Mouse (Mus musculus): ENCODE results near the gene Prkg1. TPM values are rescaled to one million over a fixed set of nuclear protein-coding genes. Genes with fewer than 3 reads are reported as not detected.

Gene Prkg1
- polyA plus RNA-seq, 1 experiment = 7.3 TPM

DNA sequence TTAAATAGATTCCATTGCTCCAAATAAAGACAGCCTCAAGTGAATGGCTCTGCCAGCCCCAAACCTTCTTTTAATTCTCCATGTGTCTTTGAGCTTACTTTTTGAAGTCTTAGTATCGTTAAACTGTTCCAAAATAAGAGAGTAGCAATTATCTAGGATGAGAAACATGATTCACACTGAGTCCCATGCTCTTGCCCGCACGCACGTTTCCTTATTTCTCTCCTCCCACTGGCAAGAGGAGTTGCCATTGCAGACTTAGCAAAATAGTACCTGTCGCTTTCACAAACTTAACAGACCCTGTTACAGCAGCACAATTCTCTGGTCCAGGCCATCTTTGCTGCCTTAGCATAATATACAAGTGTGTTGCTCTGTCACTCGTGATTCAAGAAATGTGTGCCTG is 110.8 kb downstream of the Prkg1 start:
- no peaks in the 10 kb centered on the region for H3K27me3 ChIP-seq (ENCODE audit: control insufficient read depth, insufficient read depth, low read length)
- TF ChIP-seq POLR2A (IDR thresholded peaks at IDR 0.05; ENCODE audit: borderline replicate concordance, insufficient read depth, low read length) = no peak
- TF ChIP-seq CTCF (IDR thresholded peaks at IDR 0.05; ENCODE audit: borderline replicate concordance, insufficient read depth, low read depth, low read length) = no peak
- H3K4me1 ChIP-seq (ENCODE audit: control insufficient read depth, insufficient read depth, low read length) = no peaks in the 10 kb centered on the region
- no peak for DNase-seq
- no peak overlapping the region for H3K27ac ChIP-seq (ENCODE audit: insufficient read depth, low read length)
- no peak overlapping the region for H3K4me3 ChIP-seq (replicated peaks; ENCODE audit: insufficient read depth, low read depth, low read length)
- 88% methylated on average over 6 of the region's 6 CpGs for WGBS

DNA sequence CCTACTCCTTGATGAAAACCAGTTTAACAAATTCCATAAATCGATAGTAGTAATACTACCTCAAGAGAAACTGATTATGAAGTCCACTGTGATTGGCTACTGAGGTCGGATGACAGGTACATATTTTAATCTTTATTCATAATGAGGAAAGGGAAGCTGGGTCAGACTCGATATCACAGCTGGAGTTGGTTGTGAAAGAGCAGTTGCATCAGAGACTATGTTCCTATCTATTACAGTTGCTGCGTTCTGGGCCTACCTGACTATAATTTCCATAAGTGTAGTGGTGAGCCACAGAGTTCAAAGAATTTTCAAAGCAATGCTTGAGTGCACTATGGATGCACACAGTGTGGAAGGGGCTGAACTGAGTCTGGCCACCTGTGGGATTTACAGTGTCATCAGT is 114.4 kb downstream of the Prkg1 start:
- Histone ChIP-seq H3K27ac (ENCODE audit: insufficient read depth, low read length) (no peak overlapping the region), H3K4me3 (replicated peaks; ENCODE audit: insufficient read depth, low read depth, low read length) (no peak overlapping the region), H3K27me3 (ENCODE audit: control insufficient read depth, insufficient read depth, low read length) (no peaks in the 10 kb centered on the region), H3K4me1 (ENCODE audit: control insufficient read depth, insufficient read depth, low read length) (no peaks in the 10 kb centered on the region)
- 94% methylated on average over 4 of the region's 4 CpGs for WGBS
- no peak for DNase-seq
- TF ChIP-seq CTCF (IDR thresholded peaks at IDR 0.05; ENCODE audit: borderline replicate concordance, insufficient read depth, low read depth, low read length) (no peak), POLR2A (IDR thresholded peaks at IDR 0.05; ENCODE audit: borderline replicate concordance, insufficient read depth, low read length) (no peak)

DNA sequence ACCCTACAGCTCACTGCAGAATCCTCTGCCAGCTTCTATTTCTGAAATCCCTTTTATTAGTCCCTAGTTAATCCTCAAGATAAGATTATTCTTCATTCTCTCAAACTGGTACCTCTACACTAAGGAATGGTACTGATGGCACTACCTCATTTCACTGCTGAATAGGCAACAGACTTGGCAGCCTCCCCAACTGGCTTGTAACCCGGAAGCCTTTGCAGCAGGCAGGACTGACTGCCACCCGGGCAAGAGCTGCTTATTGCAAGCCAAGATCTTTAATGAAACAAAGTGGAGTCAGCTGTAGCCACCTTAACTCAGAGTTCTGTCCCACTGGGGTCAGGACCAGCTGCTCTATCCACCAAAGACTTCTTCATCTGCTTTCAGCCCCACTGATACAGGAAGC is 117.3 kb downstream of the Prkg1 start:
- Histone ChIP-seq H3K27me3 (ENCODE audit: control insufficient read depth, insufficient read depth, low read length) (no peaks in the 10 kb centered on the region), H3K4me3 (replicated peaks; ENCODE audit: insufficient read depth, low read depth, low read length) (no peak overlapping the region), H3K4me1 (ENCODE audit: control insufficient read depth, insufficient read depth, low read length) (no peaks in the 10 kb centered on the region), H3K27ac (ENCODE audit: insufficient read depth, low read length) (no peak overlapping the region)
- 6% methylated on average over 2 of the region's 2 CpGs for WGBS
- no peak for DNase-seq
- TF ChIP-seq CTCF (IDR thresholded peaks at IDR 0.05; ENCODE audit: borderline replicate concordance, insufficient read depth, low read depth, low read length) (no peak), POLR2A (IDR thresholded peaks at IDR 0.05; ENCODE audit: borderline replicate concordance, insufficient read depth, low read length) (no peak)

DNA sequence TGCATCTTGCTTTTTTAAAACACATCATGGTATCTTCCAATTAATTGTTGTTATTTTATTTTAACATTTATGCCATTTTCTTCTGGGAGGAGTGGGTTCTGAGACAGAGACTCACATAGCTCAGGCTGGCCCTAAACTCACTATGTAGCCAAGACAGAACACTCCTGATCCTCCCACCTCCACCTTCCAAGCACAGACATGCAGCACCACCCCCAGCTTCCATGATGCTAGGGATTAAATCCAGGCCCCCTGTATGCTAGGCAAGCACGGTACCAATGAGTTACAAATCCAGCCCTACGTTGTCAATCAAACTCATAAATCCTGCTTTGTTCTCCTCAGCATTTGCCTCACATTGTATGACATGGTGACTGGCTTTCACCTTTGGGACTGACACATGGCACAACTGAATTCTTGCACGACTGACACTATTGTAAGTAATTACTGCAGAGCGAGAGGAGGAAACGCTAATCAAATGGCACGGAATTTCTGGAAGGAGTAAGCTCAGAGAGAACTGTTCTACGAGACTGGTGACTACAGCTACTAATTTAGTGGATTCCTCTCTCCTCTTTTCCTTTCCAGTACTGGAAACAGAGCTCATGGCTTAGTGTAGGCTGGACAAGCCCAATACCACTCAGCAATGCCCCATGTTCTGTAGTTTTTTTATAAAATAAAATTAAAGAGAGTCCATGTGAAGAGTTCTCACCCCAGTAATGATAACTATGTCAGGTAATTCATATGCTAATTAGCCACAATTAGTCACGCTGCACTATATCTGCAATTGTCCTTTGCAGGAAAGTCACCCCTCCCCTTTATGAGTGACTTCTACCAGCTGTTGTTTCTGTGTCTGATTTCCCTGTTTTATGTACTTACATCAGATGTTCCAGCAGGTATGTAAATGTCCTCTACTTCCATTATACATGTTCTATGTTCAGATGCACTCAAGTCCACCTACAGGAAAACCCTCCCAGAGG is 133.6 kb downstream of the Prkg1 start:
- TF ChIP-seq POLR2A (IDR thresholded peaks at IDR 0.05; ENCODE audit: borderline replicate concordance, insufficient read depth, low read length) = no peak
- no peak for TF ChIP-seq CTCF (IDR thresholded peaks at IDR 0.05; ENCODE audit: borderline replicate concordance, insufficient read depth, low read depth, low read length)
- H3K4me3 ChIP-seq (replicated peaks; ENCODE audit: insufficient read depth, low read depth, low read length) = no peak overlapping the region
- H3K27ac ChIP-seq (ENCODE audit: insufficient read depth, low read length) = no peak overlapping the region
- no peak for DNase-seq
- H3K4me1 ChIP-seq (ENCODE audit: control insufficient read depth, insufficient read depth, low read length) = no peaks in the 10 kb centered on the region
- H3K27me3 ChIP-seq (ENCODE audit: control insufficient read depth, insufficient read depth, low read length) = no peaks in the 10 kb centered on the region
- 36% methylated on average over 8 of the region's 8 CpGs for WGBS

DNA sequence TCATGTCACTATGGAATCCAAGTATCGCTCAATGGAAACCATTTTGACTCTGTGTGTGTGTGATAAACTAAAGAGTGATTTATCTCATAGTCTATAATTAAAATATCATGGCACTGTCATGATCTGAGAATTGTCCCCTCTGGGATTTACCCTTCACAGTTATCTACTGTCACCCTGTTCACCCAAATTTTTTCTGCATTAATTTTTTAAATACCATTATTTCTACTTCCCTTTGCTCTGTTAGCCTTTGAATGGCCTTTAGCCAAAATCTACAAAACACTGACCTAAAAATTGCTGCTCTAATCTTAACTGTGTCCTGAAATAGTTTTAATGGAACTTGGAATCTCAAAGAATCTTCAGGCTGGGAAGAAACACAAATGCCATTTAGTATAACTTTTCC is 143.1 kb downstream of the Prkg1 start:
- DNase-seq = no peak
- Histone ChIP-seq H3K4me3 (replicated peaks; ENCODE audit: insufficient read depth, low read depth, low read length) (no peak overlapping the region), H3K4me1 (ENCODE audit: control insufficient read depth, insufficient read depth, low read length) (no peaks in the 10 kb centered on the region), H3K27me3 (ENCODE audit: control insufficient read depth, insufficient read depth, low read length) (no peaks in the 10 kb centered on the region), H3K27ac (ENCODE audit: insufficient read depth, low read length) (no peak overlapping the region)
- TF ChIP-seq CTCF (IDR thresholded peaks at IDR 0.05; ENCODE audit: borderline replicate concordance, insufficient read depth, low read depth, low read length) = no peak
- TF ChIP-seq POLR2A (IDR thresholded peaks at IDR 0.05; ENCODE audit: borderline replicate concordance, insufficient read depth, low read length) = no peak
- 93% methylated on average over 1 of the region's 1 CpGs for WGBS

DNA sequence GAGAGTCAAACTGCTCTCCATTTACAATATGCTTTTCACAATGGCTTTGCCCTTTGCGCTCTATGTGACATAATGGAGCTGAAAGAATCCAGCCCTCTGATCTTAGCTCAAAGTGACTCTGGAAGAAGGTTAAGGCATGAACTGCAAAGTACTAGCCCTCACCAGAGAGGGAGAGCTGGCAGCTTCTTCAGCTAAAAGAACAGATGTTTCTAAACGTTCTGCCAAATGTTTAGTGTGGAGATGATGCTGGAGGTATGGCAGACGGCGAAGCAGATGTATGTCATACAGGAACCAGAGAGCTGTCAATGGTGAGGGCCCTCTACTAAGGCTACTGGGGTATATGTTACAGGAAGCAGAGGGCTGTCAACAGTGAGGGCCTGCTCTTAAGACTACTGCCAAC is 148.0 kb downstream of the Prkg1 start:
- TF ChIP-seq CTCF (IDR thresholded peaks at IDR 0.05; ENCODE audit: borderline replicate concordance, insufficient read depth, low read depth, low read length) (no peak), POLR2A (IDR thresholded peaks at IDR 0.05; ENCODE audit: borderline replicate concordance, insufficient read depth, low read length) (no peak)
- 37% methylated on average over 4 of the region's 4 CpGs for WGBS

DNA sequence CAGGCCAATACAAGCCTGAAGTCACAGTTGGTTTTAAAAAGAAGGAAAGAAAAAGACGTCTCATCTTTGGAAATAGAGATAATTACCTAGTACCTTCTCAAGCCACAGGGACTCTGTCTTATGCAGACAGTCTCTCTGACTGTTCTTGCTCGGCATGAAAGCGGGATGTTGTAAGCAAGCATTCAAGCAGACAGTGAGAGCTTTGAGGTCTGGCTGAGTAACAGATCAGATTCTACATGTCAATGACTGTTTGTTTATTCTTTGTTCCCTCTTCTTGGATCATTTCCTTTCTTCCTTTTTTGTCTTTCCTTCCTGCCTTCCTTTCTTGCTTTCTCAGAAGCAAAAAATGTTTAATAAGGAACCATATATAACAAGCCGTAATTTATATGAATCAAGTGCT is 148.7 kb downstream of the Prkg1 start:
- no peak for TF ChIP-seq POLR2A (IDR thresholded peaks at IDR 0.05; ENCODE audit: borderline replicate concordance, insufficient read depth, low read length)
- Histone ChIP-seq H3K4me1 (ENCODE audit: control insufficient read depth, insufficient read depth, low read length) (no peaks in the 10 kb centered on the region), H3K4me3 (replicated peaks; ENCODE audit: insufficient read depth, low read depth, low read length) (no peak overlapping the region), H3K27ac (ENCODE audit: insufficient read depth, low read length) (no peak overlapping the region), H3K27me3 (ENCODE audit: control insufficient read depth, insufficient read depth, low read length) (no peaks in the 10 kb centered on the region)
- DNase-seq = no peak
- WGBS = 54% methylated on average over 4 of the region's 4 CpGs

More for the DNA sequence above, 148.0 kb downstream of the Prkg1 start:
- Histone ChIP-seq H3K27ac (ENCODE audit: insufficient read depth, low read length) (no peak overlapping the region), H3K27me3 (ENCODE audit: control insufficient read depth, insufficient read depth, low read length) (no peaks in the 10 kb centered on the region), H3K4me1 (ENCODE audit: control insufficient read depth, insufficient read depth, low read length) (no peaks in the 10 kb centered on the region), H3K4me3 (replicated peaks; ENCODE audit: insufficient read depth, low read depth, low read length) (no peak overlapping the region)
- no peak for DNase-seq

DNA sequence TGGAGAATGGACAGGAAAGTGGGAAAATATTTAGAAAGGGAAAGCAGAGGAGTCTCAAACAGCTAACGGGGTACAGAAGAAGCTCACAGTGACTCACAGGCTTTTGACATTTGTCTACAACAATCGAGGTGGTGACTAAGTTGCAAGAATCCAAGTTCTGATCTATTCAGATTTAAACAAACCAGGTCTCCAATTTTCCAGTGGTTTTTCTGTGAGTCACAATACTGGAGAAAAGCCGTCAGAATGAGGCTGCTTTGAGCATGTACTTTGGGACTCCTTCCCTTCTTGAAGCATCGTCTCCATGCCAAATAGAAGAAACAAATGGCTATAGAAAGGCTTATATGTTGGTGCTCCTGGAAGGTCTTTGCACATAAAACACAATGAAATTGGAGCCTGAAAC is 151.7 kb downstream of the Prkg1 start:
- no peaks in the 10 kb centered on the region for H3K27me3 ChIP-seq (ENCODE audit: control insufficient read depth, insufficient read depth, low read length)
- H3K4me3 ChIP-seq (replicated peaks; ENCODE audit: insufficient read depth, low read depth, low read length) = no peak overlapping the region
- no peak for TF ChIP-seq CTCF (IDR thresholded peaks at IDR 0.05; ENCODE audit: borderline replicate concordance, insufficient read depth, low read depth, low read length)
- TF ChIP-seq POLR2A (IDR thresholded peaks at IDR 0.05; ENCODE audit: borderline replicate concordance, insufficient read depth, low read length) = no peak
- no peak overlapping the region for H3K27ac ChIP-seq (ENCODE audit: insufficient read depth, low read length)
- 90% methylated on average over 4 of the region's 4 CpGs for WGBS
- no peak for DNase-seq
- no peaks in the 10 kb centered on the region for H3K4me1 ChIP-seq (ENCODE audit: control insufficient read depth, insufficient read depth, low read length)

All from cerebellum, adult 2 months (tissue).